Mouse (Mus musculus): Measurements from ENCODE around the gene Ncbp2.
A peak's percentile ranks its signal among the peaks of the same experiment; 100 is the strongest.
"Not testable (repeated sequence)": the region's sequence is repeated elsewhere in the genome, so short reads cannot be mapped to it uniquely, and the experiment has no call there.

Ncbp2 gene

GRCm38 (mm10) chr16:31935091-31935979, 13.0 kb upstream of the Ncbp2 start:
- no peak for DNase-seq (ENCODE audit: low spot score in 2 of 2)

GRCm38 (mm10) chr16:31936568-31936967, 11.7 kb upstream of the Ncbp2 start:
- no peak for DNase-seq (ENCODE audit: low spot score in 2 of 2)

GRCm38 (mm10) chr16:31938856-31939255, 9.5 kb upstream of the Ncbp2 start:
- no peak for DNase-seq (ENCODE audit: low spot score in 2 of 2)

GRCm38 (mm10) chr16:31940586-31940985, 7.7 kb upstream of the Ncbp2 start:
- no peak for DNase-seq (ENCODE audit: low spot score in 2 of 2)

GRCm38 (mm10) chr16:31943980-31944379, 4.3 kb upstream of the Ncbp2 start:
- peak; percentile 62 to 74 for DNase-seq (ENCODE audit: low spot score in 2 of 2)

- DNase-seq (ENCODE audit: low spot score in 2 of 2), result no peak
These were observed 3.5 kb upstream of the Ncbp2 start for GRCm38 (mm10) chr16:31944698-31945255.

GRCm38 (mm10) chr16:31945372-31945771, 2.9 kb upstream of the Ncbp2 start:
- DNase-seq (ENCODE audit: low spot score in 2 of 2), result no peak

- DNase-seq (ENCODE audit: low spot score in 2 of 2), result not testable (repeated sequence)
These were observed 2.3 kb upstream of the Ncbp2 start for GRCm38 (mm10) chr16:31945986-31946385.

GRCm38 (mm10) chr16:31947333-31947732, 980 bp upstream of the Ncbp2 start:
- DNase-seq (ENCODE audit: low spot score in 2 of 2), result no peak

GRCm38 (mm10) chr16:31947901-31948316, 404 bp upstream of the Ncbp2 start:
- no peak for DNase-seq (ENCODE audit: low spot score in 2 of 2)

- no peak for DNase-seq (ENCODE audit: low spot score in 2 of 2)
These were observed 14.9 kb downstream of the Ncbp2 start for GRCm38 (mm10) chr16:31963224-31963623.

- no peak for DNase-seq (ENCODE audit: low spot score in 2 of 2)
These were observed 26.9 kb downstream of the Ncbp2 start for GRCm38 (mm10) chr16:31975258-31975657.

GRCm38 (mm10) chr16:31979501-31979900, 31.2 kb downstream of the Ncbp2 start:
- no peak for DNase-seq (ENCODE audit: low spot score in 2 of 2)

- DNase-seq (ENCODE audit: low spot score in 2 of 2), result no peak
These were observed 32.6 kb downstream of the Ncbp2 start for GRCm38 (mm10) chr16:31980946-31981345.

- no peak for DNase-seq (ENCODE audit: low spot score in 2 of 2)
These were observed 43.7 kb downstream of the Ncbp2 start for GRCm38 (mm10) chr16:31992039-31992438.

GRCm38 (mm10) chr16:31993195-31993594, 44.9 kb downstream of the Ncbp2 start:
- DNase-seq (ENCODE audit: low spot score in 2 of 2), result no peak

GRCm38 (mm10) chr16:31993946-31994345, 45.6 kb downstream of the Ncbp2 start:
- DNase-seq (ENCODE audit: low spot score in 2 of 2), result no peak

- no peak for DNase-seq (ENCODE audit: low spot score in 2 of 2)
These were observed 48.1 kb downstream of the Ncbp2 start for GRCm38 (mm10) chr16:31996371-31996770.

- peak; percentile 90 to 93 for DNase-seq (ENCODE audit: low spot score in 2 of 2)
These were observed 54.5 kb downstream of the Ncbp2 start, which contains the start of gene Senp5 for GRCm38 (mm10) chr16:32002509-32003477. Gene Senp5 (minus strand): TSS chr16:32003287.

- no peak for DNase-seq (ENCODE audit: low spot score in 2 of 2)
These were observed 56.4 kb downstream of the Ncbp2 start for GRCm38 (mm10) chr16:32004731-32005130.

GRCm38 (mm10) chr16:32008529-32009293, 60.4 kb downstream of the Ncbp2 start:
- DNase-seq (ENCODE audit: low spot score in 2 of 2), result no peak

Measured in urinary bladder, postnatal 36 days (tissue).